9 mouse cellular contexts compared by ENCODE assay signal in the genomic region with DNA sequence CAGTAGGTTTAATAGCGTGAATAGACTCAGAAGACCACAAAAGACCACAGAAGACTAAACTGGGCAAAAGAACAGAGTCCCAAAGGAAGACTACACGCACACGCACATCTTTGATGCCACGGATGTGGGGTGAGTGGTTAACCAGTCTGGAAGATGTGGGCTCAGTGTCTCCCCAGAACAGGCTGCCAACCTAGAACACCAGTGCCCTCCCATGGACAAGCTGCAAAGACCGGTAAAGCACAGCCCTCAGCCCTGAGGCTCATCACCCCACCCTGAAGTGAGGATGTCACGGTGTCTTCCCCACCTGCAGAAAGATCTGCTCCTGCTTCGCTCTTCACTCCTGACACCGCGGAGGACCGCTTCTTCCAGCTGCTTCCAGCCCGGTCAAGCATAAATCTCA.
DNase-seq lines count a peak whose midpoint lies in the region; ATAC-seq and TF ChIP-seq lines count a peak whose summit lies in the region.
"Had no signal": no experiment of that assay in that cellular context is flagged by ENCODE, and none has a peak within 500 bp of the region (broad histone marks: within the 10 kb centered on the region; RNA-seq: fewer than 3 reads in every experiment).

No protein-coding gene starts in this region.

- peak; percentile 38 for DNase-seq in kidney, postnatal 0 days (ENCODE audit: low spot score)
- peak; percentile 13 to 53 for DNase-seq in layer of hippocampus, adult 18-20 months (ENCODE audit: low spot score in 2 of 2)
- DNase-seq in urinary bladder, postnatal 10 days (ENCODE audit: low spot score) = no peak
- no peak for DNase-seq in testis, postnatal 10 days (ENCODE audit: low spot score)

- no peak overlapping the region for H3K4me3 ChIP-seq in kidney, postnatal 0 days (replicated peaks; ENCODE audit: low read depth, low read length)
- no peak overlapping the region for H3K4me3 ChIP-seq in kidney, embryonic 14.5 days (ENCODE audit: low read length)
- no peak overlapping the region for H3K4me3 ChIP-seq in olfactory bulb, adult 2 months (ENCODE audit: insufficient read depth, low read depth, low read length)
- H3K4me3 ChIP-seq: embryonic facial prominence, embryonic 12.5 days; megakaryocyte, embryonic 14.5 days had no signal

- no peaks in the 10 kb centered on the region for H3K9me3 ChIP-seq in kidney, postnatal 0 days (replicated peaks; ENCODE audit: low read length)
- no peaks in the 10 kb centered on the region for H3K9me3 ChIP-seq in kidney, embryonic 14.5 days (ENCODE audit: control insufficient read depth, low read length)
- H3K9me3 ChIP-seq: embryonic facial prominence, embryonic 12.5 days had no signal

- H3K4me1 ChIP-seq in kidney, postnatal 0 days (replicated peaks; ENCODE audit: insufficient read depth, low read length) = no peaks in the 10 kb centered on the region
- no peaks in the 10 kb centered on the region; the same call in 1 of the 2 replicates for H3K4me1 ChIP-seq in kidney, embryonic 14.5 days (ENCODE audit: control insufficient read depth, insufficient read depth, low read length)
- H3K4me1 ChIP-seq in olfactory bulb, adult 2 months (ENCODE audit: control insufficient read depth, insufficient read depth, low read length) = peaks cover 4% of the 10 kb centered on the region; the same call in 1 of the 2 replicates
- H3K4me1 ChIP-seq: megakaryocyte, embryonic 14.5 days had no signal

- TF ChIP-seq POLR2A in olfactory bulb, adult 2 months (IDR thresholded peaks at IDR 0.05; ENCODE audit: insufficient read depth, low read depth, low read length) = no peak

- no peaks in the 10 kb centered on the region for H3K27me3 ChIP-seq in kidney, postnatal 0 days (ENCODE audit: insufficient read depth, low read length)
- no peaks in the 10 kb centered on the region for H3K27me3 ChIP-seq in kidney, embryonic 14.5 days (ENCODE audit: control insufficient read depth, insufficient read depth, low read length)
- H3K27me3 ChIP-seq: embryonic facial prominence, embryonic 12.5 days; megakaryocyte, embryonic 14.5 days had no signal

- no peak for ATAC-seq in kidney, postnatal 0 days (replicated peaks; ENCODE audit: low FRiP score, low read depth)
- ATAC-seq in kidney, embryonic 14.5 days (ENCODE audit: low FRiP score, low TSS enrichment) = no peak
- peak; percentile 99 for ATAC-seq in frontal cortex, adult (ENCODE audit: low TSS enrichment)

- H3K27ac ChIP-seq in kidney, postnatal 0 days = no peak overlapping the region
- H3K27ac ChIP-seq in kidney, embryonic 14.5 days (ENCODE audit: low read depth, low read length) = no peak overlapping the region
- H3K27ac ChIP-seq in olfactory bulb, adult 2 months (ENCODE audit: insufficient read depth, low read depth, low read length) = no peak overlapping the region
- H3K27ac ChIP-seq: embryonic facial prominence, embryonic 12.5 days had no signal

- H3K36me3 ChIP-seq in kidney, postnatal 0 days (ENCODE audit: insufficient read depth, low read length) = no peaks in the 10 kb centered on the region
- no peaks in the 10 kb centered on the region for H3K36me3 ChIP-seq in kidney, embryonic 14.5 days (ENCODE audit: control insufficient read depth, insufficient read depth, low read length)
- H3K36me3 ChIP-seq: embryonic facial prominence, embryonic 12.5 days had no signal

- H3K4me2 ChIP-seq in kidney, postnatal 0 days (ENCODE audit: low read length) = no peak overlapping the region
- no peak overlapping the region for H3K4me2 ChIP-seq in kidney, embryonic 14.5 days (replicated peaks; ENCODE audit: low read depth, low read length)
- H3K4me2 ChIP-seq: embryonic facial prominence, embryonic 12.5 days had no signal

- peak; percentile 58 for TF ChIP-seq CTCF in kidney, postnatal 0 days (IDR thresholded peaks at IDR 0.05; ENCODE audit: low read depth)
- peak; percentile 73 for TF ChIP-seq CTCF in olfactory bulb, adult 2 months (IDR thresholded peaks at IDR 0.05; ENCODE audit: insufficient read depth, low read depth, low read length)

- H3K9ac ChIP-seq in kidney, postnatal 0 days (ENCODE audit: low read depth, low read length) = no peak overlapping the region
- H3K9ac ChIP-seq in kidney, embryonic 14.5 days (ENCODE audit: low read depth, low read length) = no peak overlapping the region
- H3K9ac ChIP-seq: embryonic facial prominence, embryonic 12.5 days had no signal

- 40% methylated on average over 11 of the region's 11 CpGs for WGBS in kidney, postnatal 0 days
- WGBS in kidney, embryonic 14.5 days = 50% methylated on average over 11 of the region's 11 CpGs
- 39% methylated on average over 11 of the region's 11 CpGs for WGBS in olfactory bulb, adult 2 months

Comparison
In these comparisons a context has a peak if more than half of its experiments do, and no peak if none do; other contexts are left out.
1. DNase-seq: peak in kidney, postnatal 0 days (single experiment) and layer of hippocampus, adult 18-20 months (2 of 2); none in urinary bladder, postnatal 10 days (single experiment) and testis, postnatal 10 days (single experiment).